Mouse (Mus musculus): ENCODE results near the gene Tgfb1i1. TPM values are rescaled to one million over a fixed set of nuclear protein-coding genes. Genes with fewer than 3 reads are reported as not detected.

Tgfb1i1 gene
- polyA plus RNA-seq, 1 experiment from 2014 or later, result 202 TPM

Small RNA genes within 50 kb of the gene (microRNA-seq; reads per million reads assigned to microRNA genes)
- not detected for gene Mir3103

Other genes with a start within 250 kb of the Tgfb1i1 start
- gene Trim72, start 242.9 kb upstream of the Tgfb1i1 start, polyA plus RNA-seq (2016; fragmentation: Nextera tagmentation; extraction: Ambion mirVana), result 0.86 and 1.2 TPM in 2 replicates
- gene Itgam, start 184.2 kb upstream of the Tgfb1i1 start, polyA plus RNA-seq (2016; fragmentation: Nextera tagmentation; extraction: Ambion mirVana), result 0.39 and 0.55 TPM in 2 replicates
- not detected in 2 replicates for gene Gm49368, start 184.1 kb upstream of the Tgfb1i1 start, polyA plus RNA-seq (2016; fragmentation: Nextera tagmentation; extraction: Ambion mirVana)
- gene Itgax, start 117.3 kb upstream of the Tgfb1i1 start, polyA plus RNA-seq (2016; fragmentation: Nextera tagmentation; extraction: Ambion mirVana), result 0.04 and 0.19 TPM in 2 replicates
- 0.71 TPM in 1 of 2 replicates, not detected in the other for gene Itgad, start 92.4 kb upstream of the Tgfb1i1 start, polyA plus RNA-seq (2016; fragmentation: Nextera tagmentation; extraction: Ambion mirVana)
- 632 and 633 TPM in 2 replicates for gene Cox6a2, start 40.4 kb upstream of the Tgfb1i1 start, polyA plus RNA-seq (2016; fragmentation: Nextera tagmentation; extraction: Ambion mirVana)
- gene Armc5, start 9.5 kb upstream of the Tgfb1i1 start, polyA plus RNA-seq (2016; fragmentation: Nextera tagmentation; extraction: Ambion mirVana), result 15.3 and 15.7 TPM in 2 replicates
- gene 9130023H24Rik, start 8.8 kb upstream of the Tgfb1i1 start, polyA plus RNA-seq (2016; fragmentation: Nextera tagmentation; extraction: Ambion mirVana), result 7.1 and 7.5 TPM in 2 replicates
- gene Slc5a2, start 18.8 kb downstream of the Tgfb1i1 start, polyA plus RNA-seq (2016; fragmentation: Nextera tagmentation; extraction: Ambion mirVana), result 0.11 and 0.23 TPM in 2 replicates
- gene BC017158, start 51.4 kb downstream of the Tgfb1i1 start, polyA plus RNA-seq (2016; fragmentation: Nextera tagmentation; extraction: Ambion mirVana), result 20.0 and 22.5 TPM in 2 replicates
- 13.3 and 14.0 TPM in 2 replicates for gene Rgs10, start 171.9 kb downstream of the Tgfb1i1 start, polyA plus RNA-seq (2016; fragmentation: Nextera tagmentation; extraction: Ambion mirVana)
- gene Tial1, start 214.9 kb downstream of the Tgfb1i1 start, polyA plus RNA-seq (2016; fragmentation: Nextera tagmentation; extraction: Ambion mirVana), result 20.6 and 21.9 TPM in 2 replicates